Mouse (Mus musculus) midbrain, embryonic 11.5 days (tissue): ENCODE measurements around the gene Inka1. TPM values are rescaled to one million over a fixed set of nuclear protein-coding genes. Genes with fewer than 3 reads are reported as not detected.

ENCODE experiments used
- ATAC-seq: fragments of 200-750 bp; cut with Nextera tagmentation; 2 replicates; pipeline ENCODE4 v1.8.0; 2017; ENCODE audit warnings: moderate TSS enrichment, moderate library complexity; ENCODE audit not compliant: low FRiP score
- DNase-seq: peaks from one replicate; pipeline ENCODE4 v3.0.0; 2015; ENCODE audit warnings: low spot score; ENCODE audit errors: missing footprints
- H3K27ac ChIP-seq: fragments of 300-500 bp; sonication (generic); 2 replicates; pipeline ENCODE4 v1.5.1; 2014; ENCODE audit warnings: low read depth, low read length
- H3K27me3 ChIP-seq: fragments of 300-500 bp; sonication (generic); 2 replicates; pipeline ENCODE4 v1.6.1; 2014; ENCODE audit warnings: mild to moderate bottlenecking, low read length, moderate library complexity, mixed read lengths; ENCODE audit not compliant: control insufficient read depth, insufficient read depth
- H3K36me3 ChIP-seq: fragments of 300-500 bp; sonication (generic); 2 replicates; pipeline ENCODE4 v1.6.1; 2014; ENCODE audit warnings: mild to moderate bottlenecking, low read length, moderate library complexity, mixed read lengths; ENCODE audit not compliant: control insufficient read depth, insufficient read depth
- H3K4me1 ChIP-seq: fragments of 300-500 bp; sonication (generic); 2 replicates; pipeline ENCODE4 v1.6.1; 2014; ENCODE audit warnings: low read length; ENCODE audit not compliant: control insufficient read depth, insufficient read depth
- H3K4me2 ChIP-seq: fragments of 300-500 bp; sonication (generic); 2 replicates; pipeline ENCODE4 v1.6.1; 2014; ENCODE audit warnings: mild to moderate bottlenecking, moderate library complexity
- H3K4me3 ChIP-seq: fragments of 300-500 bp; sonication (generic); 2 replicates; pipeline ENCODE4 v1.5.1; 2014; ENCODE audit warnings: low read depth, low read length
- H3K9ac ChIP-seq: fragments of 300-500 bp; sonication (generic); 2 replicates; pipeline ENCODE4 v1.6.1; 2014; ENCODE audit warnings: low read length
- H3K9me3 ChIP-seq: fragments of 300-500 bp; sonication (generic); 2 replicates; pipeline ENCODE4 v1.6.1; 2016; ENCODE audit warnings: low read length; ENCODE audit not compliant: control insufficient read depth
- WGBS: fragments of 180-500 bp; shearing (Covaris S2); extraction: QIAGEN DNeasy Blood & Tissue Kit; methylation state at CpG from one replicate; pipeline ENCODE4 v1.1.7; 2014; 5-methylcytosine and 5-hydroxymethylcytosine counted together
- polyA plus RNA-seq: library from polyadenylated mRNA; unstranded; fragments of >200 nt; fragmentation: Nextera tagmentation; extraction: Ambion mirVana; gene quantifications from 2 replicates; pipeline ENCODE4 v1.2.1, GENCODE M21; 2014

Gene Inka1
- polyA plus RNA-seq, 1 experiment from 2014 or later = 25.3 TPM

DNA sequence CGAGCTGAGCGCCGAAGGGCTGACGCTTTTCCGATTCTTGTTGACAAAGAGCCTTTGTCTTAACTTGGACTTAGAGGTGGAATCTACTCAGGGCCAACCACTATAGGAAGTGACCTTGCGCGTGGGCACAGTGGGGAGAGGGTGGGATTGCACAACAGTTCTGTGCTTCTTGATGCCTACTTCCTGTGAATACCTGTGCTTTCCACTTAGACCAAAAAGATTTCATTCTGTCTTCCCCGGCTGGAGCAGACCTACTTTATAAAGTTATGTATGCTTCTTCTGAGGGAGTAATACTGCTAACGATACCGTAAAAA, 35.8 kb downstream of the Inka1 start, which contains the start of gene Traip:
Gene Traip, plus strand, starts transcription at position 215 of the 314 bp plus-strand sequence.
- Histone ChIP-seq H3K4me3 (peak within 1 kb of the TSS; percentile 68), H3K4me2 (peak within 1 kb of the TSS; percentile 68), H3K9me3 (no peaks in the 10 kb centered on the region), H3K4me1 (peaks cover 10% of the 10 kb centered on the region), H3K9ac (peak within 1 kb of the TSS; percentile 67), H3K36me3 (no peaks in the 10 kb centered on the region), H3K27ac (peak within 1 kb of the TSS; percentile 58), H3K27me3 (no peaks in the 10 kb centered on the region)
- DNase-seq (no peak), ATAC-seq (no peak)
- WGBS = 91% methylated on average over 10 of the region's 10 CpGs

DNA sequence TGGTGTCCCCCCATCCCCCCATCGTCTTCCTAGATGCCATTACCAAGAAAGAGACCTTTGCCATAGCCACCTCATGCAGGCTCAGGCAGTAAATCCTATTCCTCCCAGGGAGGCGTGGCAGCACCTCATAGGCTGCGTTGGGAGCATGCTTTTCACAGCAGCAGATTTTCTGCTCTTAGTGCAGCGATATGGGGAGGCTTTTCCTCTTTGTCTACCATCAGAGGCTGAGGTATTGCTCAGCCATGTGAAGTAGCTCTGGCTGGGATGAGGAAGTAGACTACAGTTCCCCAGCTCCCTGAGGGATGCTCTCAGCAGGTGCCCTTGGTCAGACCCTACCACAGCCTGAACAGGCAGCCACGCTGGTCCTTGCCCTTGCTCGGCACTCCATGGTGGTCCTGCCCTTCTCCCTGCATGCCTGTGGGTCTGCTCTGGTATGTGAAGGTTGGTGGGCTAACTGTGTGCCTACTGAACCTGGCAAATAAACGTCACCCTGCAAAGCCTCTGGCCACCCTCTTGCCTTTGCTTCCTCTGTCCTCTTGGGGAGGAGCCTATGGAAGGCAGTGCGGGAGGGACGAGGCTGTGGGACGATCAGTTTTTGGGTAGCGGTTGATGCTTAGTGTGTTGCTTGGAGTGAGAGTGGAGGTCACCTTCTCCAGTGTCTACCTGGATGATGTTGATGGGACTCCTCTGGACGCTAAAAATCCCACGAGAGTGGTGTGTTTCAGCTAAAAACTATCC, 36.3 kb downstream of the Inka1 start:
- Histone ChIP-seq H3K9ac (no peak overlapping the region), H3K4me2 (no peak overlapping the region), H3K36me3 (no peaks in the 10 kb centered on the region), H3K9me3 (no peaks in the 10 kb centered on the region), H3K4me1 (peaks cover 10% of the 10 kb centered on the region), H3K27ac (no peak overlapping the region), H3K4me3 (no peak overlapping the region), H3K27me3 (no peaks in the 10 kb centered on the region)
- DNase-seq = no peak
- WGBS = 78% methylated on average over 13 of the region's 13 CpGs
- ATAC-seq = no peak

- DNase-seq = no peak
- no peak overlapping the region for H3K4me3 ChIP-seq
- no peak for ATAC-seq
- H3K9me3 ChIP-seq = no peaks in the 10 kb centered on the region
- H3K9ac ChIP-seq = no peak overlapping the region
- no peaks in the 10 kb centered on the region for H3K36me3 ChIP-seq
- H3K4me2 ChIP-seq = no peak overlapping the region
- H3K27ac ChIP-seq = no peak overlapping the region
- no peaks in the 10 kb centered on the region for H3K27me3 ChIP-seq
- 92% methylated on average over 31 of the region's 31 CpGs for WGBS
- H3K4me1 ChIP-seq = peaks cover 10% of the 10 kb centered on the region
These were observed 38.2 kb downstream of the Inka1 start for GRCm38 (mm10) chr9:107947241-107948194.

GRCm38 (mm10) chr9:107936831-107937230, 48.8 kb downstream of the Inka1 start:
- ATAC-seq (no peak), DNase-seq (peak; percentile 91)
- Histone ChIP-seq H3K9ac (peak overlapping the region; percentile 70; the same call in 1 of the 2 replicates), H3K27ac (no peak overlapping the region), H3K9me3 (no peaks in the 10 kb centered on the region), H3K27me3 (0 out of 2 replicates have a peak, but pooled peaks cover 2% of the 10 kb centered on the region), H3K4me3 (peak overlapping the region; percentile 56), H3K4me1 (peaks cover 20% of the 10 kb centered on the region), H3K4me2 (peak overlapping the region; percentile 87), H3K36me3 (no peaks in the 10 kb centered on the region)
- WGBS = 11% methylated on average over 3 of the region's 3 CpGs

- peak; percentile 82 for ATAC-seq
- Histone ChIP-seq H3K27ac (no peak overlapping the region), H3K4me1 (peaks cover 20% of the 10 kb centered on the region), H3K9me3 (no peaks in the 10 kb centered on the region), H3K9ac (peak overlapping the region; percentile 70), H3K4me3 (peak overlapping the region; percentile 56), H3K4me2 (peak overlapping the region; percentile 87), H3K27me3 (0 out of 2 replicates have a peak, but pooled peaks cover 2% of the 10 kb centered on the region), H3K36me3 (no peaks in the 10 kb centered on the region)
- DNase-seq = peak; percentile 94
- 2% methylated on average over 29 of the region's 29 CpGs for WGBS
These were observed 49.4 kb downstream of the Inka1 start for GRCm38 (mm10) chr9:107936215-107936822.

- 0 out of 2 replicates have a peak, but pooled peaks cover 2% of the 10 kb centered on the region for H3K27me3 ChIP-seq
- H3K4me3 ChIP-seq = peak overlapping the region; percentile 56
- peak overlapping the region; percentile 87 for H3K4me2 ChIP-seq
- DNase-seq (peak; percentile 94), ATAC-seq (peak; percentile 60)
- peak overlapping the region; percentile 70 for H3K9ac ChIP-seq
- H3K27ac ChIP-seq = no peak overlapping the region
- no peaks in the 10 kb centered on the region for H3K36me3 ChIP-seq
- under 1% methylated on average over 40 of the region's 41 CpGs for WGBS
- peaks cover 20% of the 10 kb centered on the region for H3K4me1 ChIP-seq
- no peaks in the 10 kb centered on the region for H3K9me3 ChIP-seq
These were observed 49.9 kb downstream of the Inka1 start for GRCm38 (mm10) chr9:107935790-107936214.

DNA sequence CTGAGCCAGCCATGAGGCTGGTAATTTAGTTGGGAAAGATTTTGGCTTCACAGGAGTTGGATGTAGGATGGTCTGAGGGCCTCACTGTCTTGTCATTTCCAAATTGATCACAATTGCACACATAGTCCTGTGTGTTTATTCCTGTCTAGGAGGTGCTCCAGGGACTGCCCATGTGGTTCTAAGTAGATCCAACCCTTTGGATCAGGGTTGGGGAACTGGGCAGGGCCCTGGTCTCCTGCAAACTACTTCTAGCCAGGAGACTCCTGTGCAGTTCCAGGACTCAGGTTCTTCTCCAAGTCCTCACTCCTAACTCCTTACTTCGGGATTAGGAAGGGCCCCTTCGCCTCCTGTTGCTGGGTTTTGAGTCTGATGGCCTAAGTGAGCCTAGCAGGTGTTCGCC, 50.3 kb downstream of the Inka1 start, which contains the start of gene Camkv:
Gene Camkv, plus strand, starts transcription at position 301 of the 400 bp plus-strand sequence.
- peak within 1 kb of the TSS; percentile 70 for H3K9ac ChIP-seq
- H3K27ac ChIP-seq = no peak within 1 kb of the TSS
- ATAC-seq = 0 out of 2 replicates have a peak, but pooled peaks have one; percentile 6
- 6% methylated on average over 3 of the region's 3 CpGs for WGBS
- H3K4me2 ChIP-seq = peak within 1 kb of the TSS; percentile 87
- H3K27me3 ChIP-seq = 0 out of 2 replicates have a peak, but pooled peaks cover 2% of the 10 kb centered on the region
- no peaks in the 10 kb centered on the region for H3K36me3 ChIP-seq
- H3K9me3 ChIP-seq = no peaks in the 10 kb centered on the region
- H3K4me1 ChIP-seq = peaks cover 20% of the 10 kb centered on the region
- DNase-seq = no peak
- H3K4me3 ChIP-seq = peak within 1 kb of the TSS; percentile 56
